Mouse (Mus musculus): ENCODE data around the gene Rnf121. TPM values are rescaled to one million over a fixed set of nuclear protein-coding genes. Genes with fewer than 3 reads are reported as not detected.

Rnf121 gene
- 44.9 and 48.4 TPM in 2 replicates for polyA plus RNA-seq (2011; ENCODE audit: insufficient read length, low read depth, missing spikeins)

GRCm38 (mm10) chr7:102065046-102065891 is at the start of gene Rnf121, which contains the start of the genes Xndc1 and Xntrpc:
Rnf121 (minus strand) TSS chr7:102065469.
Xndc1 (plus strand) TSS chr7:102065511.
Xntrpc (plus strand) TSS chr7:102065713.
- peaks cover 7% of the 10 kb centered on the region for H3K4me1 ChIP-seq (ENCODE audit: control insufficient read depth, insufficient read depth, low read length)
- TF ChIP-seq CTCF (IDR thresholded peaks at IDR 0.05; ENCODE audit: borderline replicate concordance, insufficient read depth, low read length): no peak
- TF ChIP-seq POLR2A (IDR thresholded peaks at IDR 0.05; ENCODE audit: low read depth, low read length): peak; percentile 88
- H3K4me3 ChIP-seq (ENCODE audit: insufficient read depth, low read length): peak within 1 kb of the TSS; percentile 61
- H3K27ac ChIP-seq (ENCODE audit: insufficient read depth, low read length): peak within 1 kb of the TSS; percentile 60

GRCm38 (mm10) chr7:102113151-102113729 is 48.0 kb upstream of the Rnf121 start:
- TF ChIP-seq POLR2A (IDR thresholded peaks at IDR 0.05; ENCODE audit: low read depth, low read length): no peak
- TF ChIP-seq CTCF (IDR thresholded peaks at IDR 0.05; ENCODE audit: borderline replicate concordance, insufficient read depth, low read length): no peak
- Histone ChIP-seq H3K4me1 (ENCODE audit: control insufficient read depth, insufficient read depth, low read length) (no peaks in the 10 kb centered on the region), H3K4me3 (ENCODE audit: insufficient read depth, low read length) (no peak overlapping the region), H3K27ac (ENCODE audit: insufficient read depth, low read length) (no peak overlapping the region)

- TF ChIP-seq POLR2A (IDR thresholded peaks at IDR 0.05; ENCODE audit: low read depth, low read length) (no peak), CTCF (IDR thresholded peaks at IDR 0.05; ENCODE audit: borderline replicate concordance, insufficient read depth, low read length) (no peak)
- H3K4me1 ChIP-seq (ENCODE audit: control insufficient read depth, insufficient read depth, low read length): no peaks in the 10 kb centered on the region
These were observed 44.5 kb upstream of the Rnf121 start for GRCm38 (mm10) chr7:102109746-102110145.

GRCm38 (mm10) chr7:102109171-102109570 is 43.9 kb upstream of the Rnf121 start, which contains the start of gene Art5:
Art5 (minus strand) TSS chr7:102109489.
- TF ChIP-seq POLR2A (IDR thresholded peaks at IDR 0.05; ENCODE audit: low read depth, low read length) (no peak), CTCF (IDR thresholded peaks at IDR 0.05; ENCODE audit: borderline replicate concordance, insufficient read depth, low read length) (no peak)

More at GRCm38 (mm10) chr7:102109746-102110145, 44.5 kb upstream of the Rnf121 start:
- no peak overlapping the region for H3K4me3 ChIP-seq (ENCODE audit: insufficient read depth, low read length)
- no peak overlapping the region for H3K27ac ChIP-seq (ENCODE audit: insufficient read depth, low read length)

GRCm38 (mm10) chr7:102108206-102108605 is 42.9 kb upstream of the Rnf121 start:
- Histone ChIP-seq H3K4me3 (ENCODE audit: insufficient read depth, low read length) (no peak overlapping the region), H3K4me1 (ENCODE audit: control insufficient read depth, insufficient read depth, low read length) (no peaks in the 10 kb centered on the region), H3K27ac (ENCODE audit: insufficient read depth, low read length) (no peak overlapping the region)
- no peak for TF ChIP-seq POLR2A (IDR thresholded peaks at IDR 0.05; ENCODE audit: low read depth, low read length)
- no peak for TF ChIP-seq CTCF (IDR thresholded peaks at IDR 0.05; ENCODE audit: borderline replicate concordance, insufficient read depth, low read length)

More at GRCm38 (mm10) chr7:102109171-102109570, 43.9 kb upstream of the Rnf121 start, which contains the start of gene Art5:
- H3K4me3 ChIP-seq (ENCODE audit: insufficient read depth, low read length): no peak within 1 kb of the TSS
- H3K27ac ChIP-seq (ENCODE audit: insufficient read depth, low read length): no peak within 1 kb of the TSS
- H3K4me1 ChIP-seq (ENCODE audit: control insufficient read depth, insufficient read depth, low read length): no peaks in the 10 kb centered on the region

- Histone ChIP-seq H3K27ac (ENCODE audit: insufficient read depth, low read length) (no peak overlapping the region), H3K4me3 (ENCODE audit: insufficient read depth, low read length) (no peak overlapping the region), H3K4me1 (ENCODE audit: control insufficient read depth, insufficient read depth, low read length) (no peaks in the 10 kb centered on the region)
- no peak for TF ChIP-seq CTCF (IDR thresholded peaks at IDR 0.05; ENCODE audit: borderline replicate concordance, insufficient read depth, low read length)
- no peak for TF ChIP-seq POLR2A (IDR thresholded peaks at IDR 0.05; ENCODE audit: low read depth, low read length)
These were observed 41.5 kb upstream of the Rnf121 start for GRCm38 (mm10) chr7:102106700-102107141.

- TF ChIP-seq CTCF (IDR thresholded peaks at IDR 0.05; ENCODE audit: borderline replicate concordance, insufficient read depth, low read length) (no peak), POLR2A (IDR thresholded peaks at IDR 0.05; ENCODE audit: low read depth, low read length) (no peak)
- no peak overlapping the region for H3K4me3 ChIP-seq (ENCODE audit: insufficient read depth, low read length)
- no peak overlapping the region for H3K27ac ChIP-seq (ENCODE audit: insufficient read depth, low read length)
- H3K4me1 ChIP-seq (ENCODE audit: control insufficient read depth, insufficient read depth, low read length): no peaks in the 10 kb centered on the region
These were observed 38.9 kb upstream of the Rnf121 start for GRCm38 (mm10) chr7:102104126-102104525.

GRCm38 (mm10) chr7:102103555-102103954 is 38.3 kb upstream of the Rnf121 start:
- no peaks in the 10 kb centered on the region for H3K4me1 ChIP-seq (ENCODE audit: control insufficient read depth, insufficient read depth, low read length)
- TF ChIP-seq CTCF (IDR thresholded peaks at IDR 0.05; ENCODE audit: borderline replicate concordance, insufficient read depth, low read length) (no peak), POLR2A (IDR thresholded peaks at IDR 0.05; ENCODE audit: low read depth, low read length) (no peak)
- no peak overlapping the region for H3K27ac ChIP-seq (ENCODE audit: insufficient read depth, low read length)
- H3K4me3 ChIP-seq (ENCODE audit: insufficient read depth, low read length): no peak overlapping the region

- Histone ChIP-seq H3K27ac (ENCODE audit: insufficient read depth, low read length) (no peak overlapping the region), H3K4me1 (ENCODE audit: control insufficient read depth, insufficient read depth, low read length) (no peaks in the 10 kb centered on the region), H3K4me3 (ENCODE audit: insufficient read depth, low read length) (no peak overlapping the region)
- TF ChIP-seq CTCF (IDR thresholded peaks at IDR 0.05; ENCODE audit: borderline replicate concordance, insufficient read depth, low read length) (no peak), POLR2A (IDR thresholded peaks at IDR 0.05; ENCODE audit: low read depth, low read length) (no peak)
These were observed 37.4 kb upstream of the Rnf121 start for GRCm38 (mm10) chr7:102102696-102103095.
